Mouse (Mus musculus): ENCODE measurements around the gene Ctdnep1. TPM values are rescaled to one million over a fixed set of nuclear protein-coding genes. Genes with fewer than 3 reads are reported as not detected.

Gene Ctdnep1
- total and polyA plus RNA-seq, 3 experiments, result 37.4 to 274 (median 164) TPM

DNA sequence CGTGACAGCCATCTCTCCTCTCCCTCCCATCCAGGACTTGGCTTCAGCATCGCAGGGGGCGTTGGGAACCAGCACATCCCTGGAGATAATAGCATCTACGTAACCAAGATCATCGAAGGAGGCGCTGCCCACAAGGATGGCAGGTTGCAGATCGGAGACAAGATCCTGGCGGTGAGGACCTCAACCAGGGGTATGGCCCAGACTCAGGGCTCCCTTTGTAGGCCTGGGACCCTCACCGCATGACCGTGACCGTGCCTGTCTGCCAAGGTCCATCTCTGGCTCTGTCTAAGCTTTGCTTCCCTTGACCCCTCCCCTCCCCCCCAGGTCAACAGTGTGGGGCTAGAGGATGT, 50.3 kb downstream of the Ctdnep1 start:
- H3K36me3 ChIP-seq (replicated peaks), result peaks cover 13% of the 10 kb centered on the region
- H3K4me1 ChIP-seq (ENCODE audit: insufficient read depth, low read depth, low read length), result peaks cover 32% of the 10 kb centered on the region
- H3K9me3 ChIP-seq (replicated peaks), result no peaks in the 10 kb centered on the region
- TF ChIP-seq TAL1 (conservative IDR thresholded peaks at IDR 0.05; ENCODE audit: low read depth, low read length) (no peak), GATA2 (IDR thresholded peaks at IDR 0.05; ENCODE audit: borderline replicate concordance, low read depth, low read length) (no peak), GATA1 (IDR thresholded peaks at IDR 0.05; ENCODE audit: borderline replicate concordance, low read length) (no peak), POLR2AphosphoS5 (IDR thresholded peaks at IDR 0.05; ENCODE audit: insufficient replicate concordance, low read depth, low read length) (no peak), CTCF (IDR thresholded peaks at IDR 0.05; ENCODE audit: low read depth, low read length) (no peak)
- DNase-seq (ENCODE audit: low spot score) (no peak), ATAC-seq (ENCODE audit: extremely low read depth, insufficient number of reproducible peaks, low FRiP score, poor library complexity, severe bottlenecking) (no peak)
- H3K4me3 ChIP-seq (ENCODE audit: low read depth, low read length), result no peak overlapping the region
- peaks cover 37% of the 10 kb centered on the region for H3K27me3 ChIP-seq (ENCODE audit: insufficient read depth, low read length)

DNA sequence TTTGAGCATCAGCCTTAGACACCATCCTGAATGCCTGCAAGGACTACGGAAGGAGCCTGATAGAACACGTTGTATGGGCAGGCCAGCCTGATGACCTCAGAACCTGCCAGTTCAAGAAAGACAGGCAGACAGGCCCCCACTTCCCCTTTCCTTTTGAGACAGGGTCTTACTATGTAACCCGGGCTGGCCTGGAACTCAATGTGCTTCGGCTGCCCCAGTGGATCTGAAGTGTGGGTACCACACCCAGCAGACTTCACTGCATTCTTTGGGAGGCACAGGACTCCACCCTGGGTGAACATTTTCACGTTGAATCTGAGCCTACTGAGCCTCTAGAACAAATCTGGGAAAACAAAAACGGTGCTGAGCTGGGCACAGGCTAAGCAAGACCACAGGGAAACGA, 57.2 kb downstream of the Ctdnep1 start:
- DNase-seq (ENCODE audit: low spot score) (no peak), ATAC-seq (ENCODE audit: extremely low read depth, insufficient number of reproducible peaks, low FRiP score, poor library complexity, severe bottlenecking) (no peak)
- TF ChIP-seq GATA1 (IDR thresholded peaks at IDR 0.05; ENCODE audit: borderline replicate concordance, low read length) (no peak), CTCF (IDR thresholded peaks at IDR 0.05; ENCODE audit: low read depth, low read length) (no peak), GATA2 (IDR thresholded peaks at IDR 0.05; ENCODE audit: borderline replicate concordance, low read depth, low read length) (no peak), POLR2AphosphoS5 (IDR thresholded peaks at IDR 0.05; ENCODE audit: insufficient replicate concordance, low read depth, low read length) (no peak), TAL1 (conservative IDR thresholded peaks at IDR 0.05; ENCODE audit: low read depth, low read length) (no peak)
- Histone ChIP-seq H3K36me3 (replicated peaks) (no peaks in the 10 kb centered on the region), H3K27me3 (ENCODE audit: insufficient read depth, low read length) (peaks cover 17% of the 10 kb centered on the region; the same call in 1 of the 2 replicates), H3K4me3 (ENCODE audit: low read depth, low read length) (no peak overlapping the region), H3K4me1 (ENCODE audit: insufficient read depth, low read depth, low read length) (0 out of 2 replicates have a peak, but pooled peaks cover 5% of the 10 kb centered on the region), H3K9me3 (replicated peaks) (no peaks in the 10 kb centered on the region)

DNA sequence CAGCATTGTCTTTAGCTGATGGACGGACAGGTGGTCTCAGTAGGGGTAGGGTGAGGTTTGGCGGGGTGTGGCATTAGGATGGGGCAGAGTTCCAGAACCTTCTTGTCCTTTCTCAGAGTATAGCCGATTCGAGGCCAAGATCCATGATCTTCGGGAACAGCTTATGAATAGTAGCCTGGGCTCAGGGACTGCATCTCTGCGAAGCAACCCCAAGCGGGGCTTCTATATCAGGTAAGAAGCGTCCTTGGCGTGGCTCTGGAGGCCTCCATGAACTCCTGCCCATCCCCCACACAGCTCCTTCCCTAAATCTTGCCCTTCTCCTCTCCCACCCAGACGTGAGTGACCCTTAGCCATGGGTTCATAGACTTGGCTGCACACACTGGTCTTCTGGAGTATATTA, 58.7 kb downstream of the Ctdnep1 start:
- Histone ChIP-seq H3K4me1 (ENCODE audit: insufficient read depth, low read depth, low read length) (0 out of 2 replicates have a peak, but pooled peaks cover 5% of the 10 kb centered on the region), H3K4me3 (ENCODE audit: low read depth, low read length) (no peak overlapping the region), H3K9me3 (replicated peaks) (no peaks in the 10 kb centered on the region), H3K27me3 (ENCODE audit: insufficient read depth, low read length) (peaks cover 21% of the 10 kb centered on the region; the same call in 1 of the 2 replicates), H3K36me3 (replicated peaks) (no peaks in the 10 kb centered on the region)
- DNase-seq (ENCODE audit: low spot score) (no peak), ATAC-seq (ENCODE audit: extremely low read depth, insufficient number of reproducible peaks, low FRiP score, poor library complexity, severe bottlenecking) (no peak)
- TF ChIP-seq CTCF (IDR thresholded peaks at IDR 0.05; ENCODE audit: low read depth, low read length) (no peak), POLR2AphosphoS5 (IDR thresholded peaks at IDR 0.05; ENCODE audit: insufficient replicate concordance, low read depth, low read length) (no peak), TAL1 (conservative IDR thresholded peaks at IDR 0.05; ENCODE audit: low read depth, low read length) (no peak), GATA1 (IDR thresholded peaks at IDR 0.05; ENCODE audit: borderline replicate concordance, low read length) (no peak), GATA2 (IDR thresholded peaks at IDR 0.05; ENCODE audit: borderline replicate concordance, low read depth, low read length) (no peak)

DNA sequence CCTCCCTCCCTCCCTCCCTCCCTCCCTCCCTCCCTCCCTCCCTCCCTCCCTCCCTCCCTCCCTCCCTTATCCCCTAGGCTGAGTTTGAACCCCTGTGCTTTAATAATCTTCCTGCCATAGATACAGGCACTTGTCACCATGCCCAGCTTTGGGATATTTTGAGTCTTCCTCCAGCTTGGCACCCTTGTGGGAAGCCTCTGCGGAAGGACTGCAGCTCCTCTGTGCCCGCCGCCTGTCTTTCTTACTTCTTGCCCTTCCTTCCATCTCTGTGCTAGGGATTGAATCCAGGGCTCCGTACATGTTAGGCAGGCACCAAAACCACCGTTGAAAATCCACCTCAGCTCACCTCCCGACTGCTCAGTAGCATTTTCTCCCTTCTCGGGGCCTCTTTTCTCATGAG, 59.2 kb downstream of the Ctdnep1 start:
- H3K27me3 ChIP-seq (ENCODE audit: insufficient read depth, low read length), result peaks cover 21% of the 10 kb centered on the region; the same call in 1 of the 2 replicates
- ATAC-seq (ENCODE audit: extremely low read depth, insufficient number of reproducible peaks, low FRiP score, poor library complexity, severe bottlenecking), result no peak
- no peaks in the 10 kb centered on the region for H3K36me3 ChIP-seq (replicated peaks)
- H3K4me3 ChIP-seq (ENCODE audit: low read depth, low read length), result no peak overlapping the region
- TF ChIP-seq CTCF (IDR thresholded peaks at IDR 0.05; ENCODE audit: low read depth, low read length) (no peak), TAL1 (conservative IDR thresholded peaks at IDR 0.05; ENCODE audit: low read depth, low read length) (no peak), POLR2AphosphoS5 (IDR thresholded peaks at IDR 0.05; ENCODE audit: insufficient replicate concordance, low read depth, low read length) (no peak), GATA1 (IDR thresholded peaks at IDR 0.05; ENCODE audit: borderline replicate concordance, low read length) (no peak), GATA2 (IDR thresholded peaks at IDR 0.05; ENCODE audit: borderline replicate concordance, low read depth, low read length) (no peak)
- no peak for DNase-seq (ENCODE audit: low spot score)
- 0 out of 2 replicates have a peak, but pooled peaks cover 5% of the 10 kb centered on the region for H3K4me1 ChIP-seq (ENCODE audit: insufficient read depth, low read depth, low read length)
- H3K9me3 ChIP-seq (replicated peaks), result no peaks in the 10 kb centered on the region

Other genes with a start within 250 kb of the Ctdnep1 start
Only the 20 nearest of the 36 such genes appear.
- gene Plscr3, start 134.8 kb upstream of the Ctdnep1 start, total RNA-seq (2014; fragmentation: Nextera tagmentation), result 26.2 and 32.3 TPM in 2 replicates
- 9.3 and 12.1 TPM in 2 replicates for gene Plscr3, start 134.8 kb upstream of the Ctdnep1 start, total RNA-seq (2017)
- gene Plscr3, start 134.8 kb upstream of the Ctdnep1 start, polyA plus RNA-seq (2012), result 54.2 and 61.1 TPM in 2 replicates
- gene Tnk1, start 122.4 kb upstream of the Ctdnep1 start, total RNA-seq (2014; fragmentation: Nextera tagmentation), result 4.3 and 9.0 TPM in 2 replicates
- 0.82 and 1.5 TPM in 2 replicates for gene Tnk1, start 122.4 kb upstream of the Ctdnep1 start, total RNA-seq (2017)
- gene Tnk1, start 122.4 kb upstream of the Ctdnep1 start, polyA plus RNA-seq (2012), result 0.47 and 0.95 TPM in 2 replicates
- not detected in 2 replicates for gene Tmem95, start 103.1 kb upstream of the Ctdnep1 start, total RNA-seq (2014; fragmentation: Nextera tagmentation)
- not detected in 2 replicates for gene Tmem95, start 103.1 kb upstream of the Ctdnep1 start, total RNA-seq (2017)
- gene Tmem95, start 103.1 kb upstream of the Ctdnep1 start, polyA plus RNA-seq (2012), result not detected in 2 replicates
- gene Kctd11, start 99.8 kb upstream of the Ctdnep1 start, total RNA-seq (2014; fragmentation: Nextera tagmentation), result 0.90 TPM in 1 of 2 replicates, not detected in the other
- 0.52 and 0.55 TPM in 2 replicates for gene Kctd11, start 99.8 kb upstream of the Ctdnep1 start, total RNA-seq (2017)
- gene Kctd11, start 99.8 kb upstream of the Ctdnep1 start, polyA plus RNA-seq (2012), result 0.34 and 0.39 TPM in 2 replicates
- gene Acap1, start 85.6 kb upstream of the Ctdnep1 start, total RNA-seq (2014; fragmentation: Nextera tagmentation), result 94.6 and 98.7 TPM in 2 replicates
- gene Acap1, start 85.6 kb upstream of the Ctdnep1 start, total RNA-seq (2017), result 103 and 118 TPM in 2 replicates
- gene Acap1, start 85.6 kb upstream of the Ctdnep1 start, polyA plus RNA-seq (2012), result 184 and 216 TPM in 2 replicates
- 6.6 and 7.2 TPM in 2 replicates for gene 2810408A11Rik, start 80.2 kb upstream of the Ctdnep1 start, total RNA-seq (2014; fragmentation: Nextera tagmentation)
- 1.7 and 4.4 TPM in 2 replicates for gene 2810408A11Rik, start 80.2 kb upstream of the Ctdnep1 start, total RNA-seq (2017)
- 0.62 and 1.2 TPM in 2 replicates for gene 2810408A11Rik, start 80.2 kb upstream of the Ctdnep1 start, polyA plus RNA-seq (2012)
- gene Neurl4, start 80.1 kb upstream of the Ctdnep1 start, total RNA-seq (2014; fragmentation: Nextera tagmentation), result 25.7 and 39.6 TPM in 2 replicates
- 27.2 and 30.2 TPM in 2 replicates for gene Neurl4, start 80.1 kb upstream of the Ctdnep1 start, total RNA-seq (2017)
- gene Neurl4, start 80.1 kb upstream of the Ctdnep1 start, polyA plus RNA-seq (2012), result 87.0 and 110 TPM in 2 replicates
- 305 and 344 TPM in 2 replicates for gene Gps2, start 67.3 kb upstream of the Ctdnep1 start, total RNA-seq (2014; fragmentation: Nextera tagmentation)
- gene Gps2, start 67.3 kb upstream of the Ctdnep1 start, total RNA-seq (2017), result 44.9 and 45.8 TPM in 2 replicates
- gene Gps2, start 67.3 kb upstream of the Ctdnep1 start, polyA plus RNA-seq (2012), result 203 and 216 TPM in 2 replicates
- gene Eif5a, start 59.2 kb upstream of the Ctdnep1 start, total RNA-seq (2014; fragmentation: Nextera tagmentation), result 1,285 and 1,536 TPM in 2 replicates
- 763 and 764 TPM in 2 replicates for gene Eif5a, start 59.2 kb upstream of the Ctdnep1 start, total RNA-seq (2017)
- gene Eif5a, start 59.2 kb upstream of the Ctdnep1 start, polyA plus RNA-seq (2012), result 2,879 and 2,909 TPM in 2 replicates
- 1.4 and 1.6 TPM in 2 replicates for gene Ybx2, start 45.4 kb upstream of the Ctdnep1 start, total RNA-seq (2014; fragmentation: Nextera tagmentation)
- gene Ybx2, start 45.4 kb upstream of the Ctdnep1 start, total RNA-seq (2017), result 0.23 TPM in 1 of 2 replicates, not detected in the other
- gene Ybx2, start 45.4 kb upstream of the Ctdnep1 start, polyA plus RNA-seq (2012), result 0.04 TPM in 1 of 2 replicates, not detected in the other
- gene Slc2a4, start 33.0 kb upstream of the Ctdnep1 start, total RNA-seq (2014; fragmentation: Nextera tagmentation), result 0.39 and 10.6 TPM in 2 replicates
- 0.06 and 0.16 TPM in 2 replicates for gene Slc2a4, start 33.0 kb upstream of the Ctdnep1 start, total RNA-seq (2017)
- gene Slc2a4, start 33.0 kb upstream of the Ctdnep1 start, polyA plus RNA-seq (2012), result 0.16 TPM in 1 of 2 replicates, not detected in the other
- gene Cldn7, start 16.4 kb upstream of the Ctdnep1 start, total RNA-seq (2014; fragmentation: Nextera tagmentation), result not detected in 2 replicates
- gene Cldn7, start 16.4 kb upstream of the Ctdnep1 start, total RNA-seq (2017), result not detected in 2 replicates
- not detected in 2 replicates for gene Cldn7, start 16.4 kb upstream of the Ctdnep1 start, polyA plus RNA-seq (2012)
- gene Elp5, start 1.4 kb downstream of the Ctdnep1 start, total RNA-seq (2014; fragmentation: Nextera tagmentation), result 54.5 and 72.7 TPM in 2 replicates
- gene Elp5, start 1.4 kb downstream of the Ctdnep1 start, total RNA-seq (2017), result 69.9 and 84.5 TPM in 2 replicates
- 10.3 and 10.4 TPM in 2 replicates for gene Elp5, start 1.4 kb downstream of the Ctdnep1 start, polyA plus RNA-seq (2012)
- 762 and 788 TPM in 2 replicates for gene Gabarap, start 10.0 kb downstream of the Ctdnep1 start, total RNA-seq (2014; fragmentation: Nextera tagmentation)
- gene Gabarap, start 10.0 kb downstream of the Ctdnep1 start, total RNA-seq (2017), result 569 and 637 TPM in 2 replicates
- gene Gabarap, start 10.0 kb downstream of the Ctdnep1 start, polyA plus RNA-seq (2012), result 265 and 345 TPM in 2 replicates
- 47.0 and 56.4 TPM in 2 replicates for gene Phf23, start 14.6 kb downstream of the Ctdnep1 start, total RNA-seq (2014; fragmentation: Nextera tagmentation)
- 84.0 and 84.4 TPM in 2 replicates for gene Phf23, start 14.6 kb downstream of the Ctdnep1 start, total RNA-seq (2017)
- 92.1 and 95.5 TPM in 2 replicates for gene Phf23, start 14.6 kb downstream of the Ctdnep1 start, polyA plus RNA-seq (2012)
- 32.7 and 39.8 TPM in 2 replicates for gene Dvl2, start 19.4 kb downstream of the Ctdnep1 start, total RNA-seq (2014; fragmentation: Nextera tagmentation)
- 44.8 and 49.6 TPM in 2 replicates for gene Dvl2, start 19.4 kb downstream of the Ctdnep1 start, total RNA-seq (2017)
- 66.5 and 71.8 TPM in 2 replicates for gene Dvl2, start 19.4 kb downstream of the Ctdnep1 start, polyA plus RNA-seq (2012)
- 16.3 and 21.7 TPM in 2 replicates for gene Acadvl, start 34.3 kb downstream of the Ctdnep1 start, total RNA-seq (2014; fragmentation: Nextera tagmentation)
- 31.1 and 31.7 TPM in 2 replicates for gene Acadvl, start 34.3 kb downstream of the Ctdnep1 start, total RNA-seq (2017)
- 16.3 and 21.0 TPM in 2 replicates for gene Acadvl, start 34.3 kb downstream of the Ctdnep1 start, polyA plus RNA-seq (2012)
- gene Dlg4, start 35.8 kb downstream of the Ctdnep1 start, total RNA-seq (2014; fragmentation: Nextera tagmentation), result 10.9 and 14.0 TPM in 2 replicates
- gene Dlg4, start 35.8 kb downstream of the Ctdnep1 start, total RNA-seq (2017), result 1.1 and 2.2 TPM in 2 replicates
- gene Dlg4, start 35.8 kb downstream of the Ctdnep1 start, polyA plus RNA-seq (2012), result 8.8 and 12.1 TPM in 2 replicates
- not detected in 2 replicates for gene Asgr1, start 72.9 kb downstream of the Ctdnep1 start, total RNA-seq (2014; fragmentation: Nextera tagmentation)
- gene Asgr1, start 72.9 kb downstream of the Ctdnep1 start, total RNA-seq (2017), result not detected in 2 replicates
- gene Asgr1, start 72.9 kb downstream of the Ctdnep1 start, polyA plus RNA-seq (2012), result not detected in 2 replicates
- gene Asgr2, start 111.5 kb downstream of the Ctdnep1 start, total RNA-seq (2014; fragmentation: Nextera tagmentation), result not detected in 2 replicates
- not detected in 2 replicates for gene Asgr2, start 111.5 kb downstream of the Ctdnep1 start, total RNA-seq (2017)
- gene Asgr2, start 111.5 kb downstream of the Ctdnep1 start, polyA plus RNA-seq (2012), result not detected in 2 replicates